ENCODE assay signal across 9 mouse cellular contexts in the genomic region with DNA sequence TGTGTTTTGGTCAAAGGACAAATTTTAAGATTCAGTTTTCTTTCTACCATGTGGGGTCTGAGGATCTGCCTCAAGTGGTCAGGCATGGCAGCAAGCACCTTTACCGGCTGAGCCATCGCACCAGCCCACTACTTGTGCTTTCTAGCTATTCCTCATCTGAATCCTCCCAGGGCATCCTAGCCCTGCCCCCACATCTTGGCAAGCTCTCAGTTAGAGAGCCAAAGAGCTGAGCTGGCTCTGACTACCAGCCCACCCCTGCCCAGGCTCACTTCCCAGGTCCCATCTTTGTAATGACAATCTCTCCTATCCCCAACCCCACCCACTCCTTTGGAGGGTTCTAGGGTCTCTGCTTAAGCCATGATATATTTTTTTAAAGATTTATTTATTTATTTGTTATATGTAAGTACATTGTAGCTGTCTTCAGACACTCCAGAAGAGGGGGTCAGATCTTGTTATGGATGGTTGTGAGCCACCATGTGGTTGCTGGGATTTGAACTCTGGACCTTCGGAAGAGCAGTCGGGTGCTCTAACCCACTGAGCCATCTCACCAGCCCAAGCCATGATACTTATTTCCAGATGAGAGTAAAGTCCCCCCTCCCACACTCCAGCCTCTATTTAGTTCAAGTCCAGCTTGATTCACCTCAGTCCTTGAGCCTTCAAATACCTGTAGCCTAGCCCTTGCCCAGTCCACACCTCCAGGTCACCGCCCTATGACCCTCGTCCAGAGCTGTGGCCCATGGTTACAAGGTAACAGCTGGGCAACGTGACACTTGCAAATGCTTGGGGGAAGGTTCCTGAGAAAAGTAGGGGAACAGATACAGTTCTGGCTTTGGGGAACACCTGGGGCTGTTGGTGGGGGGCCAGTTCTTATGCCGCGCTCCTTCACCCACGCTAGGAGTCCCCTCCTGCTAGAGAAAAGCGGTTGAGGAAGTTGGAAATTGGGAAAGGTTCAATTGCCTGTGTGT. TPM values are rescaled to one million over a fixed set of nuclear protein-coding genes. Genes with fewer than 3 reads are reported as not detected.
DNase-seq lines count a peak whose midpoint lies in the region; ATAC-seq and TF ChIP-seq lines count a peak whose summit lies in the region.
"Had no signal": no experiment of that assay in that cellular context is flagged by ENCODE, and none has a peak within 500 bp of the region (broad histone marks: within the 10 kb centered on the region; RNA-seq: fewer than 3 reads in every experiment).

No protein-coding gene starts in this region.

- no peak overlapping the region for H3K4me3 ChIP-seq in kidney, embryonic 16.5 days (ENCODE audit: low read length)
- H3K4me3 ChIP-seq in embryonic facial prominence, embryonic 10.5 days: peak overlapping the region; percentile 36
- H3K4me3 ChIP-seq in myocyte: no peak overlapping the region

- H3K27me3 ChIP-seq in kidney, embryonic 16.5 days (ENCODE audit: insufficient read depth, low read length): peaks cover 50% of the 10 kb centered on the region
- H3K27me3 ChIP-seq in embryonic facial prominence, embryonic 10.5 days (replicated peaks; ENCODE audit: low read depth, poor library complexity, severe bottlenecking): peaks cover 76% of the 10 kb centered on the region
- no peaks in the 10 kb centered on the region for H3K27me3 ChIP-seq in myocyte (ENCODE audit: control insufficient read depth, insufficient read depth, insufficient read length)

- H3ac ChIP-seq in myocyte (ENCODE audit: control insufficient read depth, insufficient read length): no peak overlapping the region

- H3K27ac ChIP-seq in kidney, embryonic 16.5 days (ENCODE audit: low read length): no peak overlapping the region
- no peak overlapping the region for H3K27ac ChIP-seq in embryonic facial prominence, embryonic 10.5 days (replicated peaks)

- H3K4me2 ChIP-seq in kidney, embryonic 16.5 days (replicated peaks; ENCODE audit: low read depth, low read length): peak overlapping the region; percentile 92
- H3K4me2 ChIP-seq in myocyte (ENCODE audit: low read depth): peak overlapping the region; percentile 95

- H3K36me3 ChIP-seq in kidney, embryonic 16.5 days (ENCODE audit: insufficient read depth, low read length): no peaks in the 10 kb centered on the region
- no peaks in the 10 kb centered on the region for H3K36me3 ChIP-seq in embryonic facial prominence, embryonic 10.5 days (replicated peaks)
- H3K36me3 ChIP-seq in myocyte (ENCODE audit: control insufficient read depth, insufficient read depth): no peaks in the 10 kb centered on the region

- no peak for ATAC-seq in kidney, embryonic 16.5 days (ENCODE audit: low FRiP score, low TSS enrichment)
- ATAC-seq in erythroblast, adult 5-6 weeks (replicated peaks; ENCODE audit: low FRiP score, poor library complexity, severe bottlenecking): no peak

- no peak for TF ChIP-seq POLR2A in myocyte (IDR thresholded peaks at IDR 0.05; ENCODE audit: insufficient read length, low read depth)

- no peaks in the 10 kb centered on the region; the same call in 1 of the 2 replicates for H3K9me3 ChIP-seq in kidney, embryonic 16.5 days (ENCODE audit: low read length)
- no peaks in the 10 kb centered on the region for H3K9me3 ChIP-seq in embryonic facial prominence, embryonic 10.5 days

- no peak overlapping the region for H3K9ac ChIP-seq in kidney, embryonic 16.5 days (replicated peaks; ENCODE audit: low read length)

- WGBS in kidney, embryonic 16.5 days: 37% methylated on average over 11 of the region's 11 CpGs
- 38% methylated on average over 11 of the region's 11 CpGs for WGBS in embryonic facial prominence, embryonic 10.5 days

- no peak for DNase-seq in kidney, postnatal 14 days
- DNase-seq in MN1 (ENCODE audit: low spot score): peak; percentile 66
- no peak for DNase-seq in embryonic facial prominence, embryonic 10.5 days (ENCODE audit: low spot score)
- no peak for DNase-seq in gastrocnemius, postnatal 10 days
- DNase-seq: kidney, adult 2 months; lung, postnatal 14 days had no signal

- no peaks in the 10 kb centered on the region for H3K79me2 ChIP-seq in myocyte (ENCODE audit: control insufficient read depth, insufficient read depth)

- peaks cover 45% of the 10 kb centered on the region for H3K4me1 ChIP-seq in kidney, embryonic 16.5 days (ENCODE audit: insufficient read depth, low read length)
- peaks cover 59% of the 10 kb centered on the region for H3K4me1 ChIP-seq in embryonic facial prominence, embryonic 10.5 days

TF ChIP-seq in myocyte, 11 proteins besides CTCF, POLR2A, EP300 and RAD21:
- TF ChIP-seq USF1 (IDR thresholded peaks at IDR 0.05; ENCODE audit: low read depth): no peak
TF ChIP-seq in myocyte: peak in this region for 0.

RNA-seq across cellular contexts. Expression of a gene that starts 2.1 kb away (rescaled TPM):
- polyA plus RNA-seq in kidney, embryonic 16.5 days (2015; fragmentation: Nextera tagmentation; extraction: Ambion mirVana): 14.3 and 15.3 TPM in 2 replicates
- 4.9 and 5.3 TPM in 2 replicates for polyA plus RNA-seq in embryonic facial prominence, embryonic 10.5 days (2016; fragmentation: Nextera tagmentation; extraction: Ambion mirVana)
- polyA plus RNA-seq in myocyte (2012; fragmentation: generic; extraction: Trizol): 3.6 TPM
- total RNA-seq in gastrocnemius, postnatal 10 days (2021): 10 to 100 TPM; 22.1 to 23.2 TPM
- total RNA-seq in erythroblast, adult 5-6 weeks (2015; ENCODE audit: low replicate concordance): 2.5 and 2.7 TPM in 2 replicates
- total RNA-seq in erythroblast, adult 5-6 weeks (2017; ENCODE audit: low replicate concordance): 0.77 and 1.1 TPM in 2 replicates

RNA-seq across cellular contexts. Expression of a gene that starts 13.6 kb away (rescaled TPM):
- 359 and 386 TPM in 2 replicates for polyA plus RNA-seq in kidney, embryonic 16.5 days (2015; fragmentation: Nextera tagmentation; extraction: Ambion mirVana)
- 418 and 430 TPM in 2 replicates for polyA plus RNA-seq in embryonic facial prominence, embryonic 10.5 days (2016; fragmentation: Nextera tagmentation; extraction: Ambion mirVana)
- polyA plus RNA-seq in myocyte (2012; fragmentation: generic; extraction: Trizol): 288 TPM
- 100 to 1,000 TPM; 138 to 151 TPM for total RNA-seq in gastrocnemius, postnatal 10 days (2021)
- total RNA-seq in erythroblast, adult 5-6 weeks (2015; ENCODE audit: low replicate concordance): 21.9 and 29.8 TPM in 2 replicates
- 35.5 and 75.3 TPM in 2 replicates for total RNA-seq in erythroblast, adult 5-6 weeks (2017; ENCODE audit: low replicate concordance)

RNA-seq across cellular contexts. Expression of a gene that starts 32.3 kb away (rescaled TPM):
- 16.1 and 16.3 TPM in 2 replicates for polyA plus RNA-seq in kidney, embryonic 16.5 days (2015; fragmentation: Nextera tagmentation; extraction: Ambion mirVana)
- 14.8 and 16.1 TPM in 2 replicates for polyA plus RNA-seq in embryonic facial prominence, embryonic 10.5 days (2016; fragmentation: Nextera tagmentation; extraction: Ambion mirVana)
- polyA plus RNA-seq in myocyte (2012; fragmentation: generic; extraction: Trizol): 11.4 TPM
- total RNA-seq in gastrocnemius, postnatal 10 days (2021): 1 to 10 TPM; 5.1 to 7.6 TPM
- 2.7 and 4.2 TPM in 2 replicates for total RNA-seq in erythroblast, adult 5-6 weeks (2015; ENCODE audit: low replicate concordance)
- total RNA-seq in erythroblast, adult 5-6 weeks (2017; ENCODE audit: low replicate concordance): 3.3 and 5.3 TPM in 2 replicates
